Mouse (Mus musculus): Measurements from ENCODE around the gene Cldn10. TPM values are rescaled to one million over a fixed set of nuclear protein-coding genes. Genes with fewer than 3 reads are reported as not detected.

Gene Cldn10
- polyA plus RNA-seq, 1 experiment = 0.16 TPM

- no peak overlapping the region for H3K27ac ChIP-seq (ENCODE audit: control insufficient read depth, insufficient read depth, low read depth, low read length)
- H3K27me3 ChIP-seq (ENCODE audit: control insufficient read depth, insufficient read depth, low read length) = no peaks in the 10 kb centered on the region
- no peaks in the 10 kb centered on the region for H3K4me1 ChIP-seq (ENCODE audit: control insufficient read depth, insufficient read depth, low read length)
- no peak overlapping the region for H3K4me3 ChIP-seq (ENCODE audit: control insufficient read depth, low read depth, low read length)
- H3K36me3 ChIP-seq (ENCODE audit: control insufficient read depth, insufficient read depth, low read length) = peaks cover 1% of the 10 kb centered on the region; the same call in 1 of the 2 replicates
- TF ChIP-seq POLR2A (IDR thresholded peaks at IDR 0.05; ENCODE audit: control insufficient read depth, low read depth, low read length) (no peak), CTCF (IDR thresholded peaks at IDR 0.05; ENCODE audit: control insufficient read depth, insufficient read depth, insufficient replicate concordance, low read depth, low read length) (no peak)
Measured at GRCm38 (mm10) chr14:118899940-118900339, 112.2 kb downstream of the Cldn10 start.

- TF ChIP-seq CTCF (IDR thresholded peaks at IDR 0.05; ENCODE audit: control insufficient read depth, insufficient read depth, insufficient replicate concordance, low read depth, low read length) (no peak), POLR2A (IDR thresholded peaks at IDR 0.05; ENCODE audit: control insufficient read depth, low read depth, low read length) (no peak)
- H3K27me3 ChIP-seq (ENCODE audit: control insufficient read depth, insufficient read depth, low read length) = no peaks in the 10 kb centered on the region
- no peak overlapping the region for H3K27ac ChIP-seq (ENCODE audit: control insufficient read depth, insufficient read depth, low read depth, low read length)
- H3K4me1 ChIP-seq (ENCODE audit: control insufficient read depth, insufficient read depth, low read length) = no peaks in the 10 kb centered on the region
- H3K36me3 ChIP-seq (ENCODE audit: control insufficient read depth, insufficient read depth, low read length) = peaks cover 1% of the 10 kb centered on the region; the same call in 1 of the 2 replicates
- H3K4me3 ChIP-seq (ENCODE audit: control insufficient read depth, low read depth, low read length) = no peak overlapping the region
Measured at GRCm38 (mm10) chr14:118900911-118901310, 113.2 kb downstream of the Cldn10 start.

- no peak overlapping the region for H3K4me3 ChIP-seq (ENCODE audit: control insufficient read depth, low read depth, low read length)
- no peak overlapping the region for H3K27ac ChIP-seq (ENCODE audit: control insufficient read depth, insufficient read depth, low read depth, low read length)
- no peaks in the 10 kb centered on the region for H3K27me3 ChIP-seq (ENCODE audit: control insufficient read depth, insufficient read depth, low read length)
- TF ChIP-seq CTCF (IDR thresholded peaks at IDR 0.05; ENCODE audit: control insufficient read depth, insufficient read depth, insufficient replicate concordance, low read depth, low read length) = no peak
- no peak for TF ChIP-seq POLR2A (IDR thresholded peaks at IDR 0.05; ENCODE audit: control insufficient read depth, low read depth, low read length)
- H3K36me3 ChIP-seq (ENCODE audit: control insufficient read depth, insufficient read depth, low read length) = no peaks in the 10 kb centered on the region
- H3K4me1 ChIP-seq (ENCODE audit: control insufficient read depth, insufficient read depth, low read length) = no peaks in the 10 kb centered on the region
Measured at GRCm38 (mm10) chr14:118903397-118903796, 115.7 kb downstream of the Cldn10 start.

GRCm38 (mm10) chr14:118903867-118904562 is 116.3 kb downstream of the Cldn10 start:
- TF ChIP-seq POLR2A (IDR thresholded peaks at IDR 0.05; ENCODE audit: control insufficient read depth, low read depth, low read length) (no peak), CTCF (IDR thresholded peaks at IDR 0.05; ENCODE audit: control insufficient read depth, insufficient read depth, insufficient replicate concordance, low read depth, low read length) (no peak)
- Histone ChIP-seq H3K27ac (ENCODE audit: control insufficient read depth, insufficient read depth, low read depth, low read length) (no peak overlapping the region), H3K4me3 (ENCODE audit: control insufficient read depth, low read depth, low read length) (no peak overlapping the region), H3K4me1 (ENCODE audit: control insufficient read depth, insufficient read depth, low read length) (no peaks in the 10 kb centered on the region), H3K36me3 (ENCODE audit: control insufficient read depth, insufficient read depth, low read length) (no peaks in the 10 kb centered on the region), H3K27me3 (ENCODE audit: control insufficient read depth, insufficient read depth, low read length) (no peaks in the 10 kb centered on the region)

DNA sequence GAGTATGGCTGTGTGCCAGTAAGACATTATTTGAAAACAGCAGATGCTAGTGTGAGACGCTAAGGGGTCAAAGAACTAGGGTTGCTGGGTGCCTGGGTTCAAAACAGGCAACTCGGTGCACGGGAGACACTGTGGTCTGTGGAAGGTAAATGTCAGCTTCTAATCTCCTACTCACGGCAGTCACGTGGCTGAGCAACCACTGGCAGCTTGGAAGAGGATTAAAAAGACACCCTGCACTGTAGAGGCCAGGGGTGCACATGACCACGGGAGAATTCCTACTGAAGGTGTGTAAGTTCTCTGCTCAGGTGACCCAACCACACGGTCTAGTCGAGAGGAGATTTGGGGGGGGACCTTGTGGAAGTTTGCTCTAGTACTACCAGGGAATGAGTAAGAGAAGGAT is 119.9 kb downstream of the Cldn10 start:
- Histone ChIP-seq H3K4me1 (ENCODE audit: control insufficient read depth, insufficient read depth, low read length) (no peaks in the 10 kb centered on the region), H3K27me3 (ENCODE audit: control insufficient read depth, insufficient read depth, low read length) (no peaks in the 10 kb centered on the region), H3K27ac (ENCODE audit: control insufficient read depth, insufficient read depth, low read depth, low read length) (no peak overlapping the region), H3K4me3 (ENCODE audit: control insufficient read depth, low read depth, low read length) (no peak overlapping the region), H3K36me3 (ENCODE audit: control insufficient read depth, insufficient read depth, low read length) (no peaks in the 10 kb centered on the region; the same call in none of the 2 replicates)
- TF ChIP-seq CTCF (IDR thresholded peaks at IDR 0.05; ENCODE audit: control insufficient read depth, insufficient read depth, insufficient replicate concordance, low read depth, low read length) (no peak), POLR2A (IDR thresholded peaks at IDR 0.05; ENCODE audit: control insufficient read depth, low read depth, low read length) (no peak)

DNA sequence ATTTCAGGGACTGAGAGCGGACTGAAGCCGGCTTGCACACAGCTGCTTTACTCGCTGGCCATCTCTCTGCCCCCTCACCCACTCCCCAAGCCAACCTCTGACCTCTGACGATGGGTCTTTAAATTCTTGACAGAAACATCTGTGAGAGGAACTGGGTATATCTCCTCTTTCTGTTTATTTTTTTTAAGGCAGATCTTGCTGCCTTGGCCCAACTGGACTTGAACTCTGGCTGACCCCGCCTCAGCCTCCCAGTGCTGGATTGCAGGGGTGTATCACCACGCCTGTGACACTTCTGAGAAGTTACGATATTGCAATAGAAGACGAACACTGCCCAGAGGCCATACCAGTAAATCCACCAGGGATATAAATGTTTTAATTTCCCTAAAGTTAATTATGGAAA is 122.2 kb downstream of the Cldn10 start:
- Histone ChIP-seq H3K36me3 (ENCODE audit: control insufficient read depth, insufficient read depth, low read length) (no peaks in the 10 kb centered on the region; the same call in none of the 2 replicates), H3K4me1 (ENCODE audit: control insufficient read depth, insufficient read depth, low read length) (no peaks in the 10 kb centered on the region), H3K27me3 (ENCODE audit: control insufficient read depth, insufficient read depth, low read length) (no peaks in the 10 kb centered on the region), H3K4me3 (ENCODE audit: control insufficient read depth, low read depth, low read length) (no peak overlapping the region), H3K27ac (ENCODE audit: control insufficient read depth, insufficient read depth, low read depth, low read length) (no peak overlapping the region)
- TF ChIP-seq POLR2A (IDR thresholded peaks at IDR 0.05; ENCODE audit: control insufficient read depth, low read depth, low read length) (no peak), CTCF (IDR thresholded peaks at IDR 0.05; ENCODE audit: control insufficient read depth, insufficient read depth, insufficient replicate concordance, low read depth, low read length) (no peak)

- Histone ChIP-seq H3K27ac (ENCODE audit: control insufficient read depth, insufficient read depth, low read depth, low read length) (peak overlapping the region; percentile 52), H3K36me3 (ENCODE audit: control insufficient read depth, insufficient read depth, low read length) (no peaks in the 10 kb centered on the region; the same call in none of the 2 replicates), H3K4me1 (ENCODE audit: control insufficient read depth, insufficient read depth, low read length) (no peaks in the 10 kb centered on the region)
Measured at GRCm38 (mm10) chr14:118910332-118911222, 122.9 kb downstream of the Cldn10 start.

More at GRCm38 (mm10) chr14:118910332-118911222, 122.9 kb downstream of the Cldn10 start:
- H3K4me3 ChIP-seq (ENCODE audit: control insufficient read depth, low read depth, low read length) = peak overlapping the region; percentile 50
- H3K27me3 ChIP-seq (ENCODE audit: control insufficient read depth, insufficient read depth, low read length) = no peaks in the 10 kb centered on the region
- TF ChIP-seq POLR2A (IDR thresholded peaks at IDR 0.05; ENCODE audit: control insufficient read depth, low read depth, low read length) (no peak), CTCF (IDR thresholded peaks at IDR 0.05; ENCODE audit: control insufficient read depth, insufficient read depth, insufficient replicate concordance, low read depth, low read length) (peak; percentile 34; the same call in 1 of the 2 replicates)
